Mouse (Mus musculus) spleen, embryonic (tissue): ENCODE results near the gene Dnah1.

ENCODE experiments used
- CTCF ChIA-PET: fragments of 350-600 bp; sonication (Branson Sonifier 250); formaldehyde crosslinking; loops from one replicate; lab custom pipeline; 2022; lab: Charles Lee

Gene Dnah1

DNA sequence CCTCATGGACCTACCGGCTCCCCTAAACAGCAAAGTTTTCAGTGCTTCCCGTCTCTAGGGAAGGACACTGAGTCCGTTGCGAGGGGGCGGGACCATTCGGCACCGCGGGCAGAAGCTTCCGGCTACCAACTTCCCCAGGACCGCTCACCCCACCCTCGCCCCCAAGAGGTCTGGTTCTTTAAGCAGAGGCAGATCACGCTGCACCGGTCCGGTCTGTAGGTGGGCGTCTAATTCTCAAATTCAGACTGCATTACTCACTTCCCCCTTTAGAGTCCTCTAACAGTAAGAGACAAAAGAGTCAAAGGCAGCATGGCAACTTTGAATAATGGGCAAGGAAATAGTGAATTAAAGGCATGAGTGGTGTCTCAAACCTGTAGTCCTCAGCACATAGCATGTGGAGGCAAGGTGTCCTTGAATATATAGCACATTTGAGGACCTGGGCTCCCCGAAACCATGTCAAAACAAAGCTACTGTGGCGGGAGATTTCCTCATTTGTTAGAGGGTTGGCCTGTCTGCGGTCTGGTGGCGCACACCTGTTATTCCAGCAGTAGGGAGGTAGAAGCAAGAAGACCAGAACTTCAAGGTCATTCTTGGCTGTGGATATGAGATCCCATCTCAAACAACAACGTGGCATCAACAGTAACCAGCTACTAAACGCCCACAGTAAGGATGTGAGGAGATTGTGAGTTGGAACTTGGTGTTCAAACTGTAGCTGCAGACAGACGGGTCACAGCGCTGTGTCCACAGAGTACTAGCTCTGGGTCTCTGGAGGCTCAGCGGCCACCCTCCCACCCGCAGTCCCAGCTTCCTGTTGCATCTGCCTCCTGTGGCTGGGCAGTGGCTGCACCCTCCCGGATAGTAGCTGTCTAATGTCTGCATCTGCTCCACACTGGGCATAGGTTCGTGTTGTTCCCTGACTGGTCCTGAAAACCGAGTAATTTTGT is at the start of gene Dnah1:
Gene Dnah1 (minus strand): TSS at position 48 of the 944 bp plus-strand sequence.
- CTCF ChIA-PET, result interaction anchor here (0.6 to 1.5 kb wide), 2 partner anchors 10 to 149 kb away, joined by 4 to 18 read pairs; no protein-coding TSS in a partner anchor

- CTCF ChIA-PET, result interaction anchor here (0.7 kb wide), 1 partner anchor 13 kb away, joined by 3 read pairs; no protein-coding TSS in a partner anchor
Observed at GRCm38 (mm10) chr14:31369377-31369776, 45.7 kb upstream of the Dnah1 start.

- CTCF ChIA-PET, result interaction anchor here (0.6 kb wide), 1 partner anchor 35 kb away, joined by 5 read pairs; no protein-coding TSS in a partner anchor
Observed at GRCm38 (mm10) chr14:31367951-31368350, 44.3 kb upstream of the Dnah1 start.

- CTCF ChIA-PET, result interaction anchor here (0.6 kb wide), 1 partner anchor 38 kb away, joined by 3 read pairs; no protein-coding TSS in a partner anchor
Observed at GRCm38 (mm10) chr14:31365350-31365749, 41.7 kb upstream of the Dnah1 start.

GRCm38 (mm10) chr14:31364589-31364988 is 40.9 kb upstream of the Dnah1 start:
- CTCF ChIA-PET, result interaction anchor here (0.7 to 0.8 kb wide), 2 partner anchors 22 to 106 kb away, joined by 3 to 5 read pairs; no protein-coding TSS in a partner anchor

DNA sequence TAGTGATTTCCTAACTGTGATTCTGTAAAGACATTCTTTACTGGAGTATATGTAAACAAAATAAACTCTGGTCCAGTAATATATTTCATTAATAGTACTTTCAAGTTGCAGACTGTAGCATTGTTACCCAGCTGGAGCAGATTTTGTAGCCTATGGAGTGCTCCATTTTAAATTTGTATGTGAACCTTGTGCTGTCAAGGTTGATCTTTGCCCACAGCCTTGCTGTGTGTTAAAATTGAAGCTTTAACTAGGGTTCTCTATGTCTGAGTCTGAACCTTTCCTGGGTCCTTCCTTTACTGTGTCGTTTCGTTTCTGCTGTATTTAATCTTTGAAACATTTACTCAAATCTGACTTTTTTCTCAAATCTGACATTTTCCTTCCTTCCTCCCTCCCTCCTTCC is 38.5 kb upstream of the Dnah1 start:
- CTCF ChIA-PET, result interaction anchor here (0.7 to 0.9 kb wide), 2 partner anchors 10 to 14 kb away, joined by 3 to 7 read pairs; no protein-coding TSS in a partner anchor

DNA sequence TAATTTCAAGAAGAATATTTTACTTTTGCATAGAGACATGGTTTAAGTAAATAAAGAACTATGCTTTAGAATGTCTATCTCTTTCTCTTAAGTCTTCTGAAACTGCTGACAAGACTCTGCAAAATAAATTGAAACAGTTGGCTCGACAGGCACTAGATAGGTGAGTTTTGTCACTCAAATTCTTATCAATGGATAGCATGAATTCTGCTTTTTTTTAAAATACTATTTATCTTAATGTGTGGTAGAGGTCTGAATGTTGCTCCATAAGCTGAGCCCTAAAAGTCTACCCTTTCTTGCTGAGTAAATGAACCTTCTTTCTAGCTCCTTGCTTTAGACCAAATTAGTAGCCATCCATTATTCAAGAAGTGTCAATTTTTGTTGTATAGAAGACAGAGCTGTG is 21.7 kb upstream of the Dnah1 start:
- CTCF ChIA-PET, result no interaction called here

DNA sequence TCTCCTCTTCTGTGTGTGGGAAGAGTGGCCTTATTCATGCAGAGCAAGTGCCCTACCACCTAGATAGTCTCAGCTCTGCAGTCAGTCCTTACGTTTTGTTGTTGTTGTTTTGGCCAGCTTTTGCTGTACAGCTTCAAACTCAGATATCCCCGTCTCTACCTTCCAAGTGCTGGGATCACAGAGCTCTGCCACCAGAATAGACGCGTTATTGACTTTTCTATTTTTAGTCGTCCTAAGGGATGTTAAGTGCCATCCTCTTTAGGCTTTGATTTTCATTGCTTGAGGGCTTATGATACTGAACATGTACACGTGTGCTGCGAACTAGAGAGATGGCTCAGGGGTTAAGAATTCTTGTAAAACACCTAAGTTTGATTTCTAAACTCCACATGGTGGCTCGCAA is 19.5 kb upstream of the Dnah1 start:
- CTCF ChIA-PET, result interaction anchor here (0.5 kb wide), 1 partner anchor 128 kb away, joined by 4 read pairs; no protein-coding TSS in a partner anchor

- CTCF ChIA-PET, result interaction anchor here (0.6 kb wide), 1 partner anchor 144 kb away, joined by 3 read pairs; no protein-coding TSS in a partner anchor
Observed at GRCm38 (mm10) chr14:31337947-31338346, 14.3 kb upstream of the Dnah1 start.

DNA sequence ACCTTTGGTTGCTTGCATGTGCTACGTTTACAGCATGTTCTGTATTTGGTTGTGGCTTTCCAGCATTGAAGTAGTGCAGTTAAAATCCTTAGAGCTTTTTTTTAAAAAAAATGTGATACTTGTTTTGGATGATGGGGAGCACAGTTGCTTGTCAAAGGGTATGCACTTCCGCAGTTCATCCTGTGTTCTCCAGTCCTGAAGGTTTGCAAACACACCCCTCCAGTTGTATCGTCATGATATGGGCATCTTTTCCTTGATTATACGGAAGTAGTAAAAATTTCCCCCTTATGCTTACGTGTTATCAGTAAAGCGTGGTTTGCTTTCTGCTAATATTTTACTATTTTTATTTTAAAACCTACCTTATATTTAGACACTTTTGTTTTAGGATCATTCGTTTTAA is 13.7 kb upstream of the Dnah1 start:
- CTCF ChIA-PET, result interaction anchor here (0.6 kb wide), 1 partner anchor 144 kb away, joined by 3 read pairs; no protein-coding TSS in a partner anchor

DNA sequence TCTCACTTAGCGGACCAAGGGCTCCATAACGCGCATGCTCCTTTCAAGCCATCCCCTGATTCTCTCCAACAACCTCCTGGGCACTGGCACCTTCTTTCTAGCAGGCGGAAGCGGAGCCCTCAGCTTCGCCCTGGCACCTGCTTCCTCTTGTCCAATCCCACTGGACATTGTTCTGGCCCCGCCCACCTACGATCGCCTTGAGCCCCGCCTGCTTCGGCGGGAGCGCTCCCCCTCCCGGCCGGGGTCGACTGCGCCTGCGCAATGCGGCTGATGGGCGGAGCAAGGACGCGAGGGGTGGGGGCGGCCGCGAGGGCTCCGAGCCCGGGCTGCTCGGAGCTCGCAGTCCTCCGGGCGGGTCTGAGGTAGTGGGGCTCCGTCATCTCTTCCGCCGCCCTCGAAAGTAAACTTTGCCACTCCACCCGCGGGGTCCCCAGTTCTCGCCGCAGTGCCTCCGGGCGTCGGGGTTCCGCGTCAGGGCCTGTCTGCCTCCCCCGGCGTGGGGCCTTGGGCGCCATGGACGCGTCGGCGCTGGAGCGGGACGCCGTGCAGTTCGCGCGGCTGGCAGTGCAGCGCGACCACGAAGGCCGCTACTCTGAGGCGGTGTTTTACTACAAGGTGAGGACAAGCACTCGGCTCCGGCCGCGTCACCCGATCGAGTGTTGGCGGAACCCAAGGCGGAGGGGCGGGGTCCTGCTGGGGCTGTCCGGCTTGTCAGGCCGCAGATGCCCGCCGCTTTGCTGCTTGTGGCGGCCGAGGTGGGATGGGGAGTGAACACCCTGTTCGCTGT is 12.9 kb upstream of the Dnah1 start, which contains the start of gene Capn7:
Gene Capn7 (plus strand): TSS at position 270 of the 787 bp plus-strand sequence.
- CTCF ChIA-PET, result interaction anchor here (0.7 kb wide), 1 partner anchor 49 kb away, joined by 3 read pairs; no protein-coding TSS in a partner anchor

DNA sequence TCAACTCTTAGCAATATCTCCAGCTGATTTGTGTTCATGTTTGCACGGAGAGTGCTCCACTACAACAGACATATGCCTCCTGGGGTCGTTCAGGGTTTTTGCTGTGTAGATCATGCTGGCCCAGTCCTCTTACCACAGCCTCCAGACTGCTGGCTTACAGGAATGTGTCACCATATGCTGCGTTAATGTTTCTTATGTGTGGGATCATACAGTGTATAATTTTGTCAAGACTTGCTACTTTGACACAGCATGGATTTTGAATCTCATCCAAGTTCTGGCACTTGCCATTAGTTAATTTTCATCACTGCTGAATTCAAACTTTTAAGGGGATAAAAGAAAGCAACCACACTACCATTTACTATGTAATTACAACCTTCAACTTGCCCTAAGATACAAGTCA is 12.1 kb upstream of the Dnah1 start:
- CTCF ChIA-PET, result interaction anchor here (0.7 kb wide), 1 partner anchor 80 kb away, joined by 3 read pairs; no protein-coding TSS in a partner anchor

DNA sequence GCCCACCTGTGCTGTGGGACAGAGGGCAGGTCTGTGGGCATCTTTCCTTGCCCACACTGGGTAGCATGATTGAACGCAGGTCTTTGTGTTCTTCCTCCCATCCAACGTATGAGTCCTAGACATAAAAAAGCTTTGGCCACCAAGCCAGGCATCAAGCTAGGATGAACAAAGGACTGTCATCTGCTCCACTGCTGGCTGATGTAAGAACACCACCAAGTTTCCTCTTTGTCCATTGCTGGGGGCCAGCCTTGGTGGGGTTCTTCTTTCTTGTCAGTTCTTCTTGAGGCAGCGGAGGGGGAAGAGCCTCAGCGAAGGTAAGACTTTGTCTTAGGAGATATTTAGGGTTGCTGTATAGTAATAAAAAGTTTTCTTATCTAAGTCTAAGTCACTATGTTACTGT is 7.3 kb upstream of the Dnah1 start:
- CTCF ChIA-PET, result no interaction called here

DNA sequence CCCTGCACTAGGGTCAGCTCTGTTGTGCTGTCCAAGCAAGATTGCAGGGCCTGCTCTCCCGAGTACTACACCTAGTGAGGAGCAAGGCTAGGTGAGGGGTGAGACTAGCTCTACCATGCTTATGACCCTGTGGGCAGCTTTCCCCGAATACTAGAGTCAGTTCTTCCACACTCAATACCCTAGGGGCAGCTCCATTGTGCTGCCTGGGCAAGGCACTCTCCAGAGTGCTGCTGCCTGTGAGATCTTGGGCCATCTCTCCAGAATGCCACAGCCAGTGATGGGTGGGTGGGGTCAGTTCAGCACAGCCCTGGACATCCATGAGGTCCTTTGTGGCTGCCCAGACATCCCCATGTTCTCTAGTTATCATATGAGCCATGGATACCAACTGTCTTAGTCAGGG is 6.0 kb upstream of the Dnah1 start:
- CTCF ChIA-PET, result interaction anchor here (0.6 kb wide), 1 partner anchor 10 kb away, joined by 3 read pairs; no protein-coding TSS in a partner anchor

DNA sequence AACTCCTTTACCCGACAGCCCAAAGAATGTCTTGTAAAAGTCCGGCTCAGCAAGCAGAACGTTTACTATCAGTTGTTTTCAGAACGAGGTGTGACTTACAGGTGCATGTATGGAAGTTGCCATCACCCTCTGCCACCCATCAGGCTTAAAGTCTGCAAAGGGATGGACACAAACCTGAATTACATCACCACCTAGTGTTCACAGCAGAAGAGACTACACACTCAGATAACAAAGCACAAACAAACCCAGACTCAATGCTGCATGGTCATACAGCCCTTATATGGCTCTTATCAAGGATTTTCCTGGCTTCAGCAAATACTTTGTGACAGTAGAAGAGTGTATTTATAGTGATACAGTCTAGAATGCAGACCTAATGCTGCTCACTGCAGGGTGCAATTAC is 4.0 kb upstream of the Dnah1 start:
- CTCF ChIA-PET, result interaction anchor here (0.7 to 0.9 kb wide), 3 partner anchors 8 to 77 kb away, joined by 5 to 18 read pairs (median 8); partner anchors contain the start of genes Bap1 and Phf7

- CTCF ChIA-PET, result no interaction called here
Observed at GRCm38 (mm10) chr14:31327196-31327595, 3.5 kb upstream of the Dnah1 start.

- CTCF ChIA-PET, result no interaction called here
Observed at GRCm38 (mm10) chr14:31326770-31327169, 3.1 kb upstream of the Dnah1 start.

DNA sequence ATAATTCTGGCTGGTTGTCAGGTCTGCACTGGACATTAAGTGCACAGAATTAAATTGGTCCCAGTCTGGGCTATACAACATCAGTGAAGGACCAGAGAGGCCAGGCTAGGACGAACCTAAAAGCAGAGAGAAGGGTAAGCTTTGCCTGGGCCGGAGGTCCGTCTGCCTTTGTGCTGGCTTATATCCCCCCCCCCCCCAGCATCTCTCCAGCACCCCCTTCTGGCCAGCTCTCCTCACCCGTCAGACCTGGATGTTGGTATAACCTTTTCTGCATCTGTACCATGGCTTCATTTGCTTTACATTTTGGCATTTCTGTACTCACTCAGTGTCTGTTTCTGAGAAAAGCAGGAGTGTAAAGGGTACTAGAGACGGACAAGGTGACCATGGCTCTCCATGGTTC is 1.9 kb upstream of the Dnah1 start:
- CTCF ChIA-PET, result interaction anchor here (0.6 to 0.9 kb wide), 2 partner anchors 78 to 110 kb away, joined by 4 to 6 read pairs; no protein-coding TSS in a partner anchor

DNA sequence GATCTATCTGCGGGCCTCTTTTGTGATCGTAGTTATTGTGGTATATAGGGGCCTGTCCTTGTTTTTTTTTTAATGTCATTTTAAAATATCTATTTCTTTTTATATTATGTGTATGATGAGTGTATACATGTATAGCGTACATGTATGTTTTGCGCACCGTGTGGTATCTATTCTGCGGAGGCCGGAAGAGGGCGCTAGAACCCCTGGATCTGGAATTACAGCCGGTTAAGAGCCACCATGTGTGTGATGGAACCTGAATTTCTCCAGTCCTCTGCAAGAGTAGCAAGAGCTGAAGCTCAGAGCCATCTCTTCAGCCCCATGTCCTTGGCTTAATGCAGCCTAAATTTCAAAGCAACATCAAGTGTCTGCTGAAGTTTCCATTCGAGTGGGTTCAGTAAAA is 1.2 kb upstream of the Dnah1 start:
- CTCF ChIA-PET, result interaction anchor here (0.6 to 0.9 kb wide), 2 partner anchors 77 to 110 kb away, joined by 4 to 6 read pairs; no protein-coding TSS in a partner anchor

DNA sequence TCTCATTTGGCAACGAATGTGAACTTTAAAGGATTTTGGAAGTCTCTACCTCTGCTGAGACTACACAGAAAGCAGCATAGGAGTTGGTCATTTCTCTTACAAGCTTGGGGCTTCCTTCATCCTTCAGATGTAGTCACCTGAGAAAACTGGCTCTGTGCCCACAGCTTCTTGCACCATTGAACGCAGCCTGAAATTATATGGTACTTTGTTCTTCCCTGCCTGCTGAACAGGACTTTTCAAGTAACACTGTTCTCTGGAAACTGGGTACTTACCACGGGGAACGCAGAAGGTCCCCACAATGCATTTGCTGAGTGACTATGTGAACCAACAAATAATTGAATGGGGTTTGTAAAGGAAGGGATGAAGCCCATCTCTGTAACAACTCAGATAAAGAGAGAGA is 507 bp downstream of the Dnah1 start:
- CTCF ChIA-PET, result interaction anchor here (1.5 kb wide), 1 partner anchor 11 kb away, joined by 4 read pairs; no protein-coding TSS in a partner anchor

GRCm38 (mm10) chr14:31322191-31322590 is 1.5 kb downstream of the Dnah1 start:
- CTCF ChIA-PET, result interaction anchor here (0.7 kb wide), 1 partner anchor 10 kb away, joined by 3 read pairs; no protein-coding TSS in a partner anchor
